Mouse (Mus musculus) ES-E14 (cell line): ENCODE data around the gene Sox5. TPM values are rescaled to one million over a fixed set of nuclear protein-coding genes. Genes with fewer than 3 reads are reported as not detected.

Source experiments
- DNase-seq: peaks from one replicate; pipeline ENCODE4 v3.0.0-alpha.2; 2013; ENCODE audit warnings: low read depth, low spot score
- H3K27ac ChIP-seq: 2 replicates; pipeline ENCODE4 v1.5.1; 2012; ENCODE audit warnings: low read depth, mild to moderate bottlenecking, low read length, moderate library complexity, mixed read lengths; ENCODE audit not compliant: poor library complexity, insufficient read depth, severe bottlenecking
- H3K36me3 ChIP-seq: 2 replicates; pipeline ENCODE4 v1.6.1; 2012; ENCODE audit warnings: mild to moderate bottlenecking, low read length, moderate library complexity, mixed read lengths; ENCODE audit not compliant: control insufficient read depth, poor library complexity, insufficient read depth, severe bottlenecking
- H3K4me1 ChIP-seq, 2 experiments: fragments of 150-350 bp in 1 of 2; sonication (generic) in 1 of 2; 2 replicates each; pipeline ENCODE4 v1.6.1; 2012; ENCODE audit warnings: low read length in 2 of 2, mild to moderate bottlenecking in 1 of 2, mixed read lengths in 1 of 2; ENCODE audit not compliant: control insufficient read depth in 2 of 2, insufficient read depth in 2 of 2, poor library complexity in 1 of 2
- H3K4me3 ChIP-seq, 2 experiments: fragments of 150-350 bp in 1 of 2; sonication (generic) in 1 of 2; 2 replicates each; pipeline ENCODE4 v1.5.1; 2012; ENCODE audit warnings: low read length in 2 of 2, low read depth in 1 of 2, mild to moderate bottlenecking in 1 of 2, mixed read lengths in 1 of 2; ENCODE audit not compliant: insufficient read depth in 1 of 2, poor library complexity in 1 of 2, severe bottlenecking in 1 of 2
- H3K9ac ChIP-seq: 2 replicates; pipeline ENCODE4 v1.6.1; 2012; ENCODE audit warnings: low read depth, mild to moderate bottlenecking, low read length, mixed read lengths; ENCODE audit not compliant: poor library complexity, insufficient read depth, severe bottlenecking
- H3K9me3 ChIP-seq: fragments of 150-350 bp; sonication (generic); 2 replicates; pipeline ENCODE4 v1.6.1; 2012; ENCODE audit warnings: low read depth, mild to moderate bottlenecking, low read length; ENCODE audit not compliant: control insufficient read depth, insufficient read depth
- CHD2 ChIP-seq: IDR thresholded peaks from 2 replicates; pipeline ENCODE4 v1.6.1; 2014; ENCODE audit warnings: mild to moderate bottlenecking, low read depth, low read length, inconsistent platforms
- HCFC1 ChIP-seq: IDR thresholded peaks from 2 replicates; pipeline ENCODE4 v1.6.1; 2012; ENCODE audit warnings: low read length, inconsistent platforms, borderline replicate concordance; ENCODE audit not compliant: insufficient read depth
- MAFK ChIP-seq: IDR thresholded peaks from 2 replicates; pipeline ENCODE4 v1.6.1; 2014; ENCODE audit warnings: mild to moderate bottlenecking, low read depth, low read length, inconsistent platforms; ENCODE audit not compliant: insufficient read depth
- ZC3H11A ChIP-seq: IDR thresholded peaks from 2 replicates; pipeline ENCODE4 v1.6.1; 2012; ENCODE audit warnings: low read depth, mild to moderate bottlenecking, inconsistent platforms, low read length, borderline replicate concordance
- ZNF384 ChIP-seq: IDR thresholded peaks from 2 replicates; pipeline ENCODE4 v1.6.1; 2012; ENCODE audit warnings: low read depth, low read length, inconsistent platforms
- in situ Hi-C, 2 experiments: fragments of 600-800 bp; cut with MboI; formaldehyde crosslinking; loops; one replicate each; pipeline ENCODE4 v1.15.1; 2025; ENCODE audit warnings: low sequenced_read_pairs in 2 of 2, inconsistent platforms in 1 of 2; ENCODE audit not compliant: unreplicated experiment in 2 of 2
- total RNA-seq: library from RNA; depleted of rRNA; stranded (reverse); fragments of 300-350 nt; gene quantifications from 2 replicates; pipeline ENCODE4 v1.2.3, GENCODE M21; 2012

The Sox5 gene
- total RNA-seq, 1 experiment: 0.36 TPM

- no peaks in the 10 kb centered on the region for H3K4me1 ChIP-seq
- no peak overlapping the region for H3K4me3 ChIP-seq
- in situ Hi-C loops: no loop called here
- H3K27ac ChIP-seq: no peak overlapping the region
- no peak for TF ChIP-seq ZC3H11A
- TF ChIP-seq ZNF384: no peak
- no peak for TF ChIP-seq MAFK
- no peak for TF ChIP-seq CHD2
- no peak for TF ChIP-seq HCFC1
- no peaks in the 10 kb centered on the region for H3K36me3 ChIP-seq
- no peak overlapping the region for H3K9ac ChIP-seq
- H3K9me3 ChIP-seq: no peaks in the 10 kb centered on the region
- DNase-seq: no peak
Observed at GRCm38 (mm10) chr6:144061814-144062213, 720.0 kb downstream of the Sox5 start.

GRCm38 (mm10) chr6:144057098-144057632 is 724.6 kb downstream of the Sox5 start:
- in situ Hi-C loops: no loop called here
- H3K9ac ChIP-seq: no peak overlapping the region
- H3K27ac ChIP-seq: no peak overlapping the region
- no peaks in the 10 kb centered on the region for H3K9me3 ChIP-seq
- no peaks in the 10 kb centered on the region for H3K4me1 ChIP-seq
- no peak overlapping the region for H3K4me3 ChIP-seq
- DNase-seq: no peak
- TF ChIP-seq MAFK (no peak), ZC3H11A (no peak), ZNF384 (no peak), HCFC1 (no peak), CHD2 (no peak)
- no peaks in the 10 kb centered on the region for H3K36me3 ChIP-seq

DNA sequence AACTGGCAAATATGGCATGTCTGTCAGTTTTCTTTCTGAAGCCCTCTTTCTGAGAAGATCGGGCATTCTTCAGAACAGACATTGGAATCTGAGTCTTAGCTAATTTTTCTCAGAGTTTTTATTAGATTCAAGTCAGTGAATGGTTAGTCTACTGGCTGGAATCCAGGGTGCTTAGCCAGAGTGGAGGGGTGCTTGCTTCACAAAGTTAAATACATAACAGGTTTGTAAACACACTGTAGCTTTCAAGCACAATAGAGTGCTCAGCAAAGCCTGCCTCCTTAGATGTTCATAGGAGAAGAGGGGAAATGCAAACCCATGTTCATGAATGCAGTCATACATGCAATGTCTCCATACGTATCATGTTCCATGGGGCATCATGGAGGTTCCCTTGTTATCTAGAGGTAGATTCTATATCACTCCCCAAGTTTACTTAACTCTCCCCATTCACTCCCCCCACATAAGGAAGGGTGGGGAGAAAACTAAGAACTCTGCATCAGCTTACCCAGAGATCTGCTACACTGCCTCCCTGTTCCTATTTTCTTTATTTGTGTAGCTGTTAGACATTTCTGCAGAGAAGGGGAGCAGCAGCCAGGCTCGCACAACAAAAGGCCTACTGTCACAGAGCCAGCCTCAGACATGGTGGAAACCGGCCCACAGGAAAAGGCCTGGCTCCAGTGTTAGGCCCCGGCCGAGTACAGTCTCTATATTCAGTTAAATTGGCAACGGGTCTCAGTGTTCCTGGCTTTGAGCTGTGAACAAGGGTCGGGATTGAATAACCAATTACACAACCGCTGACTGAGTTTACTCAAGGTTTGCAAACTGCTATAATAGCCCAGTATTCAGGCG is 725.3 kb downstream of the Sox5 start:
- Histone ChIP-seq H3K9ac (no peak overlapping the region), H3K4me3 (no peak overlapping the region), H3K9me3 (no peaks in the 10 kb centered on the region), H3K4me1 (no peaks in the 10 kb centered on the region), H3K36me3 (no peaks in the 10 kb centered on the region), H3K27ac (no peak overlapping the region)
- in situ Hi-C loops: no loop called here
- TF ChIP-seq ZNF384 (no peak), ZC3H11A (no peak), CHD2 (no peak), MAFK (no peak), HCFC1 (no peak)
- DNase-seq: no peak

- H3K27ac ChIP-seq: no peak overlapping the region
- H3K36me3 ChIP-seq: no peaks in the 10 kb centered on the region
- no peak for DNase-seq
- H3K9me3 ChIP-seq: no peaks in the 10 kb centered on the region
- no peak overlapping the region for H3K9ac ChIP-seq
- no peaks in the 10 kb centered on the region for H3K4me1 ChIP-seq
- TF ChIP-seq CHD2 (no peak), ZC3H11A (no peak), MAFK (no peak)
- H3K4me3 ChIP-seq: no peak overlapping the region
- in situ Hi-C loops: no loop called here
Observed at GRCm38 (mm10) chr6:144052487-144052886, 729.3 kb downstream of the Sox5 start.

- H3K9me3 ChIP-seq: no peaks in the 10 kb centered on the region
- no peaks in the 10 kb centered on the region for H3K36me3 ChIP-seq
- TF ChIP-seq HCFC1: no peak
- TF ChIP-seq CHD2: no peak
- no peak for TF ChIP-seq MAFK
- H3K9ac ChIP-seq: no peak overlapping the region
- no peak for DNase-seq
- in situ Hi-C loops: no loop called here
- no peak overlapping the region for H3K27ac ChIP-seq
- no peak overlapping the region for H3K4me3 ChIP-seq
- no peaks in the 10 kb centered on the region for H3K4me1 ChIP-seq
Observed at GRCm38 (mm10) chr6:144051316-144051715, 730.5 kb downstream of the Sox5 start.
